Mouse (Mus musculus): ENCODE data around the gene Slc26a5.

GRCm38 (mm10) chr5:21787186-21788105 lies 78.0 kb downstream of the Slc26a5 start:
- no peak for TF ChIP-seq CTCF (IDR thresholded peaks at IDR 0.05; ENCODE audit: borderline replicate concordance, extremely low read depth, insufficient read depth, insufficient read length)
- TF ChIP-seq POLR2A (IDR thresholded peaks at IDR 0.05; ENCODE audit: borderline replicate concordance, extremely low read depth, insufficient read depth, insufficient read length, poor library complexity, severe bottlenecking): no peak

All from brain, embryonic 14.5 days (tissue).